Mouse (Mus musculus): ENCODE data around the gene Agap1. TPM values are rescaled to one million over a fixed set of nuclear protein-coding genes. Genes with fewer than 3 reads are reported as not detected.

The Agap1 gene
- polyA plus RNA-seq, 1 experiment from 2014 or later, result 42.6 TPM

DNA sequence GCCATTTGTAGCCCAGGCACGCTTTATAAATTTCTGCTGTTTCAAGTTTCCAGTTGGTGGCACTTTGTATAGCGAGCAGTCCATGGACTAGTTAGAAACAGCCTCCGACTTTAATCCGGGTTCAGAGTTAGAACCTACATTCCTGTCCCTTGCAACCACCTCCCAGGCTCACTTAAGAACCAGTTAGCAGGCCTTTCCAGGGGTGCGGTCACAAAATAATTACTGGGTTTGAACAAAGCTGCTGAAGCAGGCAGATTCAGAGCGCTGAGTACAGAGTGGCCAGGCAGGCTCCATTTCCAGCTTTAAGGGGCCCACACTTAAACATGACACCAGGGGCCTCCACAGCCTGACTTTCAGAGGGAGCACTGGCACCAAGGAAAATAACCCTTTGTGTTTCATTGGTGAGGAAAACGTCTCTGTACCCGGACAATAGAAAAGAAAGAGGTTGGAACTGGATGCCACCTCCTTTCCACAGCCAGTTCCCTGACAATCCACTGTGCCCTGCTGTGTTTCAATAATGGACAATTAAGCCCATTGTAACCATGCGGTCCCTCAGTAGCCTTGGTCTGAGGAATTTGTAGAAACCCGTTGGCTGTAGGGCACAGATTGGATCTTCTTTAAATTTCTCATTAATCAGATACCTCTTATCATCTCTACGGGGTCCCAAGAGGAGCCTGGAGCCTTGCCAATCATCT, 24.5 kb upstream of the Agap1 start:
- Histone ChIP-seq H3K4me2 (no peak overlapping the region), H3K27me3 (replicated peaks) (no peaks in the 10 kb centered on the region), H3K27ac (replicated peaks) (no peak overlapping the region), H3K36me3 (no peaks in the 10 kb centered on the region), H3K4me3 (replicated peaks) (no peak overlapping the region), H3K9ac (replicated peaks) (no peak overlapping the region), H3K4me1 (no peaks in the 10 kb centered on the region), H3K9me3 (replicated peaks) (no peaks in the 10 kb centered on the region)
- 46% methylated on average over 11 of the region's 11 CpGs for WGBS
- no peak for ATAC-seq (ENCODE audit: low FRiP score)

DNA sequence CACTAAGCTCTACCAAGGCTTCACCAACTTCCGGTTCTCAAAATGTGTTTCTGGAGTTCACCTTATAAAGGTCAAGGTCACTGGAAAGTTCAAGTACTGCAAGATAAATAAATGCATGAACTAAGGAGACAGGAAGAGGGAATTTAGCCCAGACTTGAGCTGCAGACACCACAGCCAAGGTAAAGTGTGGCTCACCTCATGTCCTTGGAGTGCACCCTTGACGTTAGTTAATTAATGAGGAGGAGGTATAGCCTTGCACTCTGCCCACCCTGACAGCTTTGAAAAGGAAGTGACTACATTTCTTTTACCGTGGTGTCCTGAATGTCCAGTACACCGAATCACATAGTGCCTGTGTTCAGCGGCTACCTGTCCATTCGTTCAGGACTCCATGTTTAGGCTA, 15.3 kb upstream of the Agap1 start:
- Histone ChIP-seq H3K36me3 (no peaks in the 10 kb centered on the region), H3K27ac (replicated peaks) (no peak overlapping the region), H3K9ac (replicated peaks) (no peak overlapping the region), H3K9me3 (replicated peaks) (no peaks in the 10 kb centered on the region), H3K27me3 (replicated peaks) (no peaks in the 10 kb centered on the region), H3K4me2 (no peak overlapping the region), H3K4me1 (peaks cover 14% of the 10 kb centered on the region), H3K4me3 (replicated peaks) (no peak overlapping the region)
- no peak for ATAC-seq (ENCODE audit: low FRiP score)
- 86% methylated on average over 6 of the region's 6 CpGs for WGBS

DNA sequence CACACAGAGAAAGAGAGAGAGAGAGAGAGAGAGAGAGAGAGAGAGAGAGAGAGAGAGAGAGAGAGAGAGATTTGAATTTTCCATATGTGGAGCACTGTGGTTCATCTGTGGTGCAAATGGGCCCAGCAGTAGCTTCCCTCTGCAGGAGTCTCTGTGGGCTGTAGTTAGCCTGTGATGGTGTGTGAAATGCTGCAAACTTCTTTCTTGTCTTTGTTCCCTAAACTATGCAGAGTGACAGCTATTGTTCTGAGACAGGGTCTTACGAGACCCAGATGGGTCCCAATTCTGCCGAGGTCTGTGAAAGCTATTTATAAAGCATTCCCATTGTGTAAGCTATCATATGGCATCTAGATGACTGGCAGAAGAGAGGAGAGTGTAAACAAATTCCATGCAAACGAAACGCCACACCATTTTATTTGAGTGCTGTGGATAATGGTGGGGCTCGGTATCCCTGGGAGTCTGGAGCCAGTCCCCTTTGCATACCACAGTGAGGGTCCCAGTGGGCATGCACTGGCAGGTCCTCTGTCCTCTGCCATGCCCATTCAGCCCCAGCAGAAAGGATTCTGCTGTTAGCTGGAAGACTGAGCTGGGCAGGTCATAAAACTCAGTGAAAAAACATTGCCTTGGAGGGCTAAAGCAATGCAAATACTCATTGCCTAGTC, 13.2 kb upstream of the Agap1 start:
- no peak overlapping the region for H3K9ac ChIP-seq (replicated peaks)
- H3K9me3 ChIP-seq (replicated peaks), result no peaks in the 10 kb centered on the region
- WGBS, result 5% methylated on average over 5 of the region's 5 CpGs
- H3K4me2 ChIP-seq, result no peak overlapping the region
- peaks cover 14% of the 10 kb centered on the region for H3K4me1 ChIP-seq
- no peaks in the 10 kb centered on the region for H3K27me3 ChIP-seq (replicated peaks)
- H3K4me3 ChIP-seq (replicated peaks), result no peak overlapping the region
- H3K27ac ChIP-seq (replicated peaks), result no peak overlapping the region
- ATAC-seq (ENCODE audit: low FRiP score), result no peak
- H3K36me3 ChIP-seq, result no peaks in the 10 kb centered on the region

DNA sequence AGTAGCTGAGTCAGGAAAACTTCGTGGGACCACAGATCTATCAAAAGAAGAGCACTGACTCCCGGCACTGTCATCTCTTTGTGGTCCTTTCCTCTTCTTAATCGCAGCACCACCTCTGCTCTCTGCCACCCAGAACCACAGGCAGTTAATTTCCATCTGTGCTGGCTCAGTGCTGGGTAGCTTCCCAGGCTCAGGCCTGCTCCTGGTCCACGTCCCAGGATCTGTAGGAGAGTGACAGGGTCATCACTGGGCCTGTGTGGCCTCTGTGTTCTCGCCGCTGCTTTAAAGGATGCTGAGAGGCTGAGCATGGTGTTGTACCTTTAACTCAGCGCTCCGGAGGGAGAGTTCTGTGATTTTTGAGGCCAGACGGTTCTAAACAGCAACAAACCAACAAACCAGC, 11.1 kb upstream of the Agap1 start:
- Histone ChIP-seq H3K4me1 (peaks cover 14% of the 10 kb centered on the region), H3K4me2 (no peak overlapping the region), H3K27me3 (replicated peaks) (no peaks in the 10 kb centered on the region), H3K9ac (replicated peaks) (no peak overlapping the region), H3K9me3 (replicated peaks) (no peaks in the 10 kb centered on the region), H3K4me3 (replicated peaks) (no peak overlapping the region), H3K27ac (replicated peaks) (peak overlapping the region; percentile 19; the same call in 1 of the 2 replicates), H3K36me3 (no peaks in the 10 kb centered on the region)
- peak; percentile 17; the same call in 1 of the 2 replicates for ATAC-seq (ENCODE audit: low FRiP score)
- 54% methylated on average over 9 of the region's 9 CpGs for WGBS

DNA sequence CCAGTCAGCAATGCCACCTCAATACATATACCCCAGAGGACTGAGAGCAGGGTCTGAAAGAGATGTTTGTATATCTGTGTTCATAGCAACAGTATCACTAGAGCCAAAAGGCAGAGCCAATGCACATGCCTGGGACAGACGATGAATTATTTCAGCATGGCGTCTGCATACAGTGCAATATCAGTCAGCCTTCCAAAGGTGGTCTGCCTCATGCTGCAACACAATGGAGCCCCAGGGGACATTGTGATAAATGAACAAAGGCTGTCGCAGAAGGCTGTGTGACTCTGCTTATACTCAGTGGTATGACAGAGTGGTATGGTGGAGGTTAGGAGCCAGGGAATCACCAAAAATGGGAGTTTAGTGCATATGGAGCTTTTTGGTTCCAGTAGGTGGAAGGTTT, 10.6 kb upstream of the Agap1 start:
- no peak for ATAC-seq (ENCODE audit: low FRiP score)
- 26% methylated on average over 3 of the region's 3 CpGs for WGBS

DNA sequence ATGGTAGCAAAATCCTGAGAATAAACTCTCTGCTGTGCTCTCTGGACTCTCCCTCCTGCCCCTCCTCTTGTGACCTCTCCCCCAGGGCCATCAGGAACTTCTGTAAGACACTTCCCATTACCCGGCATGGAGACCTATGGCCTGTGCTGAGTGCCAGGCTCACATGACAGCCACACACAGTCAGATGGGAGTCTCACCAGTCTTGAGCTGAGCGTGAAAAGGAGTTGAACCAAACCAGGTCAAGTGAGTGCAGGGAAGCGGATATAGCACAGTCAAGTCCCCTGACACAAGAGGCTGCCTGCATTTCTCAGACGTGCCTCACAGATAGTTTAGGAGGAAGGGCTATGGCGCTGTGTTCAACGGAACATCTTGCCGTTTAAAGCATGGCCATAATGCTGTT, 4.5 kb upstream of the Agap1 start:
- H3K4me3 ChIP-seq (replicated peaks), result no peak overlapping the region
- no peaks in the 10 kb centered on the region for H3K27me3 ChIP-seq (replicated peaks)
- H3K9ac ChIP-seq (replicated peaks), result no peak overlapping the region
- no peak overlapping the region for H3K4me2 ChIP-seq
- no peaks in the 10 kb centered on the region for H3K36me3 ChIP-seq
- no peak overlapping the region for H3K27ac ChIP-seq (replicated peaks)
- 91% methylated on average over 7 of the region's 7 CpGs for WGBS
- H3K4me1 ChIP-seq, result peaks cover 5% of the 10 kb centered on the region
- no peak for ATAC-seq (ENCODE audit: low FRiP score)
- no peaks in the 10 kb centered on the region for H3K9me3 ChIP-seq (replicated peaks)

More for the DNA sequence above, 10.6 kb upstream of the Agap1 start:
- no peak overlapping the region for H3K4me3 ChIP-seq (replicated peaks)
- H3K27me3 ChIP-seq (replicated peaks), result no peaks in the 10 kb centered on the region
- no peak overlapping the region for H3K9ac ChIP-seq (replicated peaks)
- no peaks in the 10 kb centered on the region for H3K36me3 ChIP-seq
- H3K4me2 ChIP-seq, result no peak overlapping the region
- 0 out of 2 replicates have a peak overlapping the region, but pooled peaks have one; percentile 19 for H3K27ac ChIP-seq (replicated peaks)
- H3K9me3 ChIP-seq (replicated peaks), result no peaks in the 10 kb centered on the region
- peaks cover 14% of the 10 kb centered on the region for H3K4me1 ChIP-seq

DNA sequence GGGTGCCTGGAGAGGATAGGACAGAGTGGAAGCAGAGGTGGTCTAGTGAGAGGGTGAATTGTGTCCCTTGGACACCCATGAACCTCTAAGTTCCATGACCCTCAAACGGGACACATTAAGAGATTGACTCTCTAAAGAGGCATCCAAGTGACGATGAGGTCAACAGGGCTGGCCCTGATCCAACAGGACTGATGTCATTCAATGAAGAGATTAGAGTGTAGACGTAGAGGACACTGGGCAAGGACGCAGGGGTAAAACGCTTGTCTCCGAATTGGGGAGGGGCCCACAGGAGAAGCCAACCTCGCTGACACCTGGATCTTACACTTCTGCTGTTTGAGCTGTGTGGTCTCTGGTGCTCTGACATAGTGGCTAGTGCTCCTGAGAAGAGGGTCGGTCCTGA, 2.5 kb upstream of the Agap1 start:
- Histone ChIP-seq H3K27ac (replicated peaks) (no peak overlapping the region), H3K9me3 (replicated peaks) (no peaks in the 10 kb centered on the region), H3K27me3 (replicated peaks) (no peaks in the 10 kb centered on the region), H3K9ac (replicated peaks) (no peak overlapping the region), H3K4me1 (peaks cover 20% of the 10 kb centered on the region), H3K4me3 (replicated peaks) (no peak overlapping the region), H3K4me2 (no peak overlapping the region), H3K36me3 (no peaks in the 10 kb centered on the region)
- no peak for ATAC-seq (ENCODE audit: low FRiP score)
- 90% methylated on average over 8 of the region's 8 CpGs for WGBS

DNA sequence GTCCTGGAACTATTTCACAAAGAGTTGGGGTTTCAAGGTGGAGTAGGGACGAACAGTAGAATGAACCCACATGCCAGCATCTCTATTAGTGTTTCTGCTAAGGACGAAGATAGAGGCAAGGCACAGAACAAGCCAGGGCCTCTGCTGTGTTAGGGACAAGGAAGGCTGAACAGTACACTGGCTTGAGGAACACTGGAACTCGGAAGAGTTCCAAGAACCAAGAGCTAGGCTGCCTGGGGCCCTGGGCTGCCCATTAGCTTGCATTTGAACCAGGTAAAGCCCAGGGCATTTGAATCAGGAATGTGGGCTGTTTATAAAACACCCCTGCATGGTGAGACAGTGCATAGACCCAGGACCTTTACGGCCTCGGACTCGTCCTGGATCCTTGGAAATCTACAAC, 940 bp upstream of the Agap1 start:
- Histone ChIP-seq H3K9ac (replicated peaks) (no peak overlapping the region), H3K4me3 (replicated peaks) (peak overlapping the region; percentile 66), H3K27ac (replicated peaks) (peak overlapping the region; percentile 90; the same call in 1 of the 2 replicates), H3K27me3 (replicated peaks) (no peaks in the 10 kb centered on the region), H3K36me3 (0 out of 2 replicates have a peak, but pooled peaks cover 4% of the 10 kb centered on the region), H3K4me2 (peak overlapping the region; percentile 67), H3K4me1 (peaks cover 30% of the 10 kb centered on the region), H3K9me3 (replicated peaks) (0 out of 2 replicates have a peak, but pooled peaks cover 1% of the 10 kb centered on the region)
- ATAC-seq (ENCODE audit: low FRiP score), result no peak
- WGBS, result 34% methylated on average over 6 of the region's 6 CpGs

DNA sequence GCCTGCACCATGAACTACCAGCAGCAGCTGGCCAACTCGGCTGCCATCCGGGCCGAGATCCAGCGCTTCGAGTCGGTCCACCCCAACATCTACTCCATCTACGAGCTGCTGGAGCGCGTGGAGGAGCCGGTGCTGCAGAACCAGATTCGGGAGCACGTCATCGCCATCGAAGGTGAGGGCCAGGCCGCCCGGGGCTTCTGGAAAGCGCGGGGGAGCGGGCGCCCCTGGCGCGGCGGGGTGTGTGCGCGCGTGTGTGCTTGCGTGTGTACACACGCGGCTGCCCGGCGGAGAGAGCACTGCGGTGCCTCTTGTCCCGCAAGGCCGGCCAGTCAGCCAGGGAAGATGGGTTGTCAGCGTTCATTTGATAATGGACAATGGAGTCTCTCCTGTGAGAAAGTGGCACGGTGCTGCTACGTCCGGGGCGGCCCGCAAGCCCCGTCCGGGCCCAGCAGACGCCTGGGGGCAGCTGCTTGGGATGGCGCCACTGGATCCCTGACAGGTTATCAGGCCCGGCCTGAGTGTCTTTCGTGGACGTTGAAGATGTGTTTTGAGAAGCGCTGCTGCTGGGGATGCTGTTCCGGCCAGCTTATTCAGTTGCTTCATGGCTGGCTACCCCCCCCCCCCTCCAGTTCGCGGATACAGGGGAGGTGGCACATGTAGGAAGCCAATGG, 950 bp downstream of the Agap1 start:
- WGBS, result under 1% methylated on average over 51 of the region's 51 CpGs
- Histone ChIP-seq H3K4me1 (peaks cover 33% of the 10 kb centered on the region), H3K9ac (replicated peaks) (peak overlapping the region; percentile 85), H3K27ac (replicated peaks) (peak overlapping the region; percentile 90), H3K4me2 (peak overlapping the region; percentile 67), H3K27me3 (replicated peaks) (no peaks in the 10 kb centered on the region), H3K9me3 (replicated peaks) (0 out of 2 replicates have a peak, but pooled peaks cover 4% of the 10 kb centered on the region), H3K4me3 (replicated peaks) (peak overlapping the region; percentile 66), H3K36me3 (0 out of 2 replicates have a peak, but pooled peaks cover 4% of the 10 kb centered on the region)
- ATAC-seq (ENCODE audit: low FRiP score), result peak; percentile 22; the same call in 1 of the 2 replicates

DNA sequence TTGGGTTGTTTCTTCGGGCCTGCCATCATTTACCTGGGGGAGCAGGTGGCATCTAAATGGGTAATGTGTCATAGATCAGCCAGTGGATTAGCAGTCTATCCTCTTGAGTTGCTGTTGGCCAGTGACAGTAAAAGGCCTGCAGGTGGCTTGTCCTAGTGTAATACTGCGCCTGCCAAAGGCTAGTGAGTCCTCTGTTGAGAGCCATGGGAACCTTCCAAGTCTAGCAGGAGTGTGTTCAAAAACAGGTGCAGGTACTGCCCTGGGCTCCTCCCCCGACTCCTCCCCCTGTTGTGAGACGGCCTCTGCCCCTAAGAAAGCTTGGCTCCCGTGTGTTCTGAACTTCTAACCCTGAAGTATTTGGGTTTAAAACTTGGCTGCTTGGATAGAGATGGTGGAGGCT, 1.9 kb downstream of the Agap1 start:
- Histone ChIP-seq H3K4me3 (replicated peaks) (peak overlapping the region; percentile 66), H3K27me3 (replicated peaks) (no peaks in the 10 kb centered on the region), H3K4me2 (peak overlapping the region; percentile 67), H3K36me3 (0 out of 2 replicates have a peak, but pooled peaks cover 4% of the 10 kb centered on the region), H3K27ac (replicated peaks) (peak overlapping the region; percentile 90), H3K4me1 (peaks cover 38% of the 10 kb centered on the region), H3K9me3 (replicated peaks) (0 out of 2 replicates have a peak, but pooled peaks cover 4% of the 10 kb centered on the region), H3K9ac (replicated peaks) (peak overlapping the region; percentile 85)
- no peak for ATAC-seq (ENCODE audit: low FRiP score)
- 20% methylated on average over 5 of the region's 5 CpGs for WGBS

DNA sequence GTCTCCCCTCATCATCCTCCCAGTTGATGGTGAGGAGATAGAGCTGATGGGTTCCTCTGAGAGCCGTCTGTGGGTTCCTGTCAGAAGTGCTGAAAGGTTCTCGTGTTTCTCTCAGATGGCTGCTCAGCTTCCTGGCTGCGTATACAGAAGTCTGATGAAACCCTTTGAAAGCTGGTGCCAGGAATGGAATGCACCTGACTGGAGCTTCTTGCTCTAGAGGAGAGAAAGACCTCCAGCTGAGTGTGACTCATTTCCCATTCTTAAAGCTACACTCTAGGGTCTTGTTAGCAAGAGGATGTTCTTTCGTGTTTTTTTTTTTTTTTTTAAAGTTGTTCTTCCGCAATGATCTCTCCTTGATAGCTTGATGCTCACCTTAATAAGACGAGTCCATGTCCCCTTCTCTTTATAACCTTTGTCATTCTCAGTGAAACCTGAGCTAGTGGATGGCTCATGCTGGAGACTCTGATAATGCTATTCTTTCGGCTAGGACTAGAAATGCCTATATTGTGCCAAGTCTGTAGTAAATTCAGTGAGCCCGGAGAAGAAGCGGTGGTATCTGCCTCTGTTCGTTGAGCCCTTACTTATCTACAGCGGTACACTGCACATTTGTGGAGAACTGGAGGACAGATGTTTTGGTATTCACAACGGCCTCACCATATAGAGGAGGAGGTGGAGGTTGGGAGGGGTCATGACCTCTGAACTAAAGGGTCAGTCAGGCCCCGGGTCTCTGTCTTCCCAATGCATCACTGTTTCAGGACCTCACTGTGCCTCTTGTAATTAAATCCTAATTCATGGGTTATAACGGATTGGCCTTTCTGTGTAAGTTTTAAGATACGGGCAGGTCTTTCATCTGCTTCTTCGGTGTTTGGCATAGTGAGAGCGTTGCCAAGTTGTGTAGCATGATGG, 2.8 kb downstream of the Agap1 start:
- no peaks in the 10 kb centered on the region for H3K27me3 ChIP-seq (replicated peaks)
- 0 out of 2 replicates have a peak, but pooled peaks cover 4% of the 10 kb centered on the region for H3K9me3 ChIP-seq (replicated peaks)
- 0 out of 2 replicates have a peak, but pooled peaks cover 4% of the 10 kb centered on the region for H3K36me3 ChIP-seq
- peak overlapping the region; percentile 66 for H3K4me3 ChIP-seq (replicated peaks)
- H3K9ac ChIP-seq (replicated peaks), result 0 out of 2 replicates have a peak overlapping the region, but pooled peaks have one; percentile 85
- ATAC-seq (ENCODE audit: low FRiP score), result no peak
- 61% methylated on average over 17 of the region's 17 CpGs for WGBS
- peaks cover 42% of the 10 kb centered on the region for H3K4me1 ChIP-seq
- H3K4me2 ChIP-seq, result peak overlapping the region; percentile 67
- no peak overlapping the region; the same call in 1 of the 2 replicates for H3K27ac ChIP-seq (replicated peaks)

All from neural tube, embryonic 15.5 days (tissue).